Mouse (Mus musculus): Measurements from ENCODE around the gene Hoxa7.

Hoxa7 gene

DNA sequence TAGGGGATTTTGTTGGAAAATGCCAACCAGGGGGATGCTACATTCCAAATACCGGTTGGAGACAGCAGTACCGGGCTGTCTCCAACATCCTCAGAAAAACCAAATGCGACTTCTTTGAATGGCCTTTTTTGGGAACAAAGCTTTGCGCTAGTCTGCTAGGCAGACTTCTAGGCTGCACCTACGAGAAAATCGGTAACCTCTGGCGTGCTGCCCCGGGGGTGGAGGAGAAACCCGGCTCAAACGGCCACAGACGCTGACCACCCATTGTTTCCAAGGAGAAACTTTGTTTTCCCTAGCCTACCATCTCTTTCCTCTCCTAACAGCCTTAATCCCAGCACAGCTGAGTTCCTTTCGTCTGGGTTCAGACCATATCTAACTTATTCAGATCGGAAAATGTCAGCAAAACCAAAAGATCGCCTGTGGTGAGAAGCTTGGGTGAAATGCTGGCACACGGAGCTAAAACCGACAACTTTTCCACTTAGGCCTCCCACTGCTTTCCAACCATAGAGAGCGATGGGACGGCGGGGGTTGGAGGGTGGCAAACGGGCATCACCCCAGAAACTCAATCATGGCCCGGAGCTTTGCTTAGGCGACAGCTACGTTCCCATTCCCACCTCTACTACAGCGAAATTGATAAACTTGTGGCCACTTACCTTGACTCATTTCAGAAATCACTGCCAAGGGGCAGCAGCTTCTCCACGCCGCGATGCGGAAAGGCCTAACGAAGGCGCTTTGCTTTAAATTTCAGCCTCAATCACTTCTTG is 18.2 kb upstream of the Hoxa7 start:
- DNase-seq (ENCODE audit: low read depth): no peak

DNA sequence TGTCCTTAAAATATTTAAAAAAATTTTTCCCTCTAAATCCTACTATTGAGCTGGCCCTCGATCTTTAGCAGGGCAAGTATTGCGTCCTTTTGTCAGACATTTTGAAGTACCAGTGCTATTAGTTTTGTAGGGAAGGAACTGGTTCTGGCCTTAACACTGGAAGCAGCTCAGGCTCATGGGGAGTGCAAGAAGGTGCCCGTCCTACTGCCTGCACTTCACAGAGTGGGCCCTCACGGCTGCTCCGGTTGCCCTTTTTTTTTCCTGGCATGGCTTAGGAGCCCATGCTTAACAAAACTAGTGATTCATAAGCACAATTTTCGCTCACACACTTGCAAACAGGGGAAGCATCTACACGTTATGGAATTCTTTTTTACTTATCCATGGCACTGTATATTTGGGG is 17.3 kb upstream of the Hoxa7 start:
- DNase-seq (ENCODE audit: low read depth): no peak

DNA sequence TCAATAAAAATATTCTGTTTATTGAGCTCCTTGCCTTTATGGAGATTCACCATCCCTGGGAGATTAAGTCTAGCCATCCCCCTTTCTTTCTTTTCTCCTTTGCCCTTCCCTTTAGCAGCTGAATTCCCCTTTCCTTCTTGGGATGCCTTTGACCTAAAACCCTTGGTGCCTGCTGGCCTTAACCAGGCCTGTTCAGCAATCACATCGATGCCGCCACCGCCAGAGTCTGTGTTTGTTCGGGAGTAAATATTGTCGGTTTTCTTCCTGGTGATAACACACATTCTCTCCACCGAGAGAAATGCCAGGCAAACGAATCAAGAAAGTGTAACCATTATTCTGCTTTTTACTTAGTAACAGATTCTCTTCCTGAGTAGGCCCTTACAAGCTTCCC is 16.5 kb upstream of the Hoxa7 start:
- no peak for DNase-seq (ENCODE audit: low read depth)

DNA sequence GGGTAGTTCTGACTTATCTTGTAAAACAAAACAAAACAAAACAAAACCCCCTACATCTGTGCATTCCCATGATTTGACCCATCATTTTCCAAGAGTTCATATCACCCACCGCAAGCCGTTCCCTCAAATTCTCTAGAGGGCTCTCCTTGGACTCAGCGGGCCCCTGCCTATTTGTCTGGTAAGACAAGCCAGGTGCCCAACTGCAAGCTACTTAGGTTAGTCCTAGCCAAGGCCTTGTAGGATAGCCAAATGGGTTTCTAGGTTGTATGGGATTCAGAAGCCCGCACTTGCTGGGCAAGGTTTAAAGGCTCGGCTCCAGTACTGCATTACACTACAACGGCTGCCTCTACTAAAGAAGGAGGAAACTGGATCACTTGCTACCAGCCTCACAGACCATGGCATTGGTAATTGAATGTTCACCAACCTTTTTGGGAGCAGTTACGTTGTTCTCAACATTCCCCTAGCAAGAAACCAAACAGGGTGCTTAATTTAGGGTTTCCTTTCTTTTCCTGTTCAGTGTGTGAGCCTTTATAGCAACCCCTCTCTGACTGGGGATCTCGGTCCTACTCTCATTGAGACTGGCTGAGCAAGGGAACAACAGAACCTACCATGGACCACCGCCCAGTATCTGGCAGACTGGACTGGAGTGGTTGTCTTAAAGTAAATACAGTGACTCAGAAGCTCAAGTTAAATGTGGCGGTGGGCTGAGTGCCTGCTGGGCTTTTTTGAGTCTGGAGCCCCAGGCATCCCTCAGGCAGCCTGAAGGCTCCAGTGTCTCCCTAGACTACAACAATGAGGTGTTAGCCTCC is 15.9 kb upstream of the Hoxa7 start:
- DNase-seq (ENCODE audit: low read depth): no peak

DNA sequence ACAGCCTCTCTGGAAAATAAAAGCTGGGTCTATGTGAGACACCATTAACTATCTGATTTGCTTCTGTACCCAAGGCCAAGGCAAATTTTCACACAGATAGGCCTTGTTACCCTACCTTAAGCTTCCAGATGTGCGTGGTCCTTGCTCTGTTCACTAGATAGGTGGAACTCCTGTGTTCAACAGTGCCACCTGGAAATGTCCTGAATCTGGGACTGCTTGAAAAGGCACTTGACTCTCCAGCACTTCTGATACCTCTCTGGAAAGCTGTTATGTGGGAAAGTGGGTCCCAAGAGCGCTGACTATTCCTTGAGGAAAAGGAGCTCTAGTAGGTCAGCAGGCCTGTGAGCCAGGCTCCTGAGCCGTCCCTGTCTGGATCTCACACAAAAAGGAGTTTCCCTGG is 15.2 kb upstream of the Hoxa7 start:
- DNase-seq (ENCODE audit: low read depth): no peak

DNA sequence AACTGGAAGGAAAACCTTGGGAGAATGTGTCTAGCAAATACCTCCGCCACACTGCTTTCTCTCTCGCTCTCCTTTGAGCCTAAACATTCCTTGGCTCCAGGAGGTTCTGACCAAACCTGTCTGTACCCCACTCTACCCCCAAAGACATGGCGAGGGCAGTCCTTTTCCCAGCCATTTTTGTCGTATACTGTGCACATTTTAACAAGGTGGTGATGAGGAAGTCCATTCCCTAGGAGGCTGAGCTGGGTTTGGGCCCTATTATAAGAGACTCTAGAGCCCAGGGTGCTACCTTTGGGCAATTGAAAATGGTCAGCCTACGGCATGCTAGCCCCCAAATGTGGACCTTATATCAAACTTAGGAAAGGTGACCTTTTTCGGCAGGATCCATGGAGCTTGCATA is 14.2 kb upstream of the Hoxa7 start:
- no peak for DNase-seq (ENCODE audit: low read depth)

DNA sequence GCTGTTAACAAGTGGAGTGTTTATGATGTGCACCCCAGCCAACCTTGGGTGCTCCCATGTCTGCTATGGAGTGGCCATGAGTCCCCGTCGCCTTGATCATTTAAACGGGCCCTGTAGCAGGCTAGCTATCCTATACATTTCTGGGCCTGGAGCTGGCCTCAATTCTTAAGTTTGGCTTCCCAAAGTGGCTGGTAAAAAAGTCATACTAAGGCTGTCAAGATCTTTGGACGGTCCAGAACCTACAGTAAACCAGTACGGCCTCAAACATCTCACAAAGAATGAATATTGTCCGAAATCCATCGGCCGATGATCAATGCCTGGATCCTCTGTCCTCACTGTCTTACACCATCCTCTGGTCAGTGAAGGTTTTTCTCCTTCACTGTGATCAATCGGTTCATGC is 13.6 kb upstream of the Hoxa7 start:
- no peak for DNase-seq (ENCODE audit: low read depth)

DNA sequence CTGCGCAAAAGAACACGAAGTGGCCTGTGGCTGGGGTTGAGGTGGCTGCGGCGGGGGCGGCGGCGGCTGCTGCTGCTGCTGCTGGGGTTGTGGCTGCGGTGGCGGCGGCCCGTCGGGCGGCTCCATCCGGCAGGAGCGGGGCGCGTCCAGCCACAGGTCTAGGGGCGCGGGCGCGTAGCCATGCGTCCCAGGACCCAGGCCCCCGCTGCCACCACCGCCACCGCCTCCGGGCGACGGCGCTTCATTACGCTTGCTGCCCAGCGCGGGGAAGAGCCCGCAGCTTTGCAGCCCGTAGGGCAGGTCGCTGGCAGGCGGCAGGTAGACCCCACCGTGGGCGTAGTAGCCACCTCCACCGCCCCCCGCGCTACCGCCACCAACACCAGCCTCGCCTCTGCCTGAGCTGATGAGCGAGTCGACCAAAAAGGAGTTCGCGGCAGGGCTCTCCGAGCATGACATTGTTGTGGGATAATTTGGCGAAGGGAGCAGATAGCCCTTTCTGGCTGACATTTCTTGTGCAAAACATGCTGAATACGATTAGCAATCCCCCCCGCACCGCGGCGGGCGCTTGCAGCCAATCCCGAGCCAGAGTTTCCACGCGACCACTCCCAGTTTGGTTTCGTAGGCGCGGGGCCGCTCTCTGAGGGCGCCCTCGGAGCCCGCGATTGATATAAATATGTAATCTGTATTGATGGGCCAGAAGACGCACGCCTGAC is 12.9 kb upstream of the Hoxa7 start:
- DNase-seq (ENCODE audit: low read depth): no peak

DNA sequence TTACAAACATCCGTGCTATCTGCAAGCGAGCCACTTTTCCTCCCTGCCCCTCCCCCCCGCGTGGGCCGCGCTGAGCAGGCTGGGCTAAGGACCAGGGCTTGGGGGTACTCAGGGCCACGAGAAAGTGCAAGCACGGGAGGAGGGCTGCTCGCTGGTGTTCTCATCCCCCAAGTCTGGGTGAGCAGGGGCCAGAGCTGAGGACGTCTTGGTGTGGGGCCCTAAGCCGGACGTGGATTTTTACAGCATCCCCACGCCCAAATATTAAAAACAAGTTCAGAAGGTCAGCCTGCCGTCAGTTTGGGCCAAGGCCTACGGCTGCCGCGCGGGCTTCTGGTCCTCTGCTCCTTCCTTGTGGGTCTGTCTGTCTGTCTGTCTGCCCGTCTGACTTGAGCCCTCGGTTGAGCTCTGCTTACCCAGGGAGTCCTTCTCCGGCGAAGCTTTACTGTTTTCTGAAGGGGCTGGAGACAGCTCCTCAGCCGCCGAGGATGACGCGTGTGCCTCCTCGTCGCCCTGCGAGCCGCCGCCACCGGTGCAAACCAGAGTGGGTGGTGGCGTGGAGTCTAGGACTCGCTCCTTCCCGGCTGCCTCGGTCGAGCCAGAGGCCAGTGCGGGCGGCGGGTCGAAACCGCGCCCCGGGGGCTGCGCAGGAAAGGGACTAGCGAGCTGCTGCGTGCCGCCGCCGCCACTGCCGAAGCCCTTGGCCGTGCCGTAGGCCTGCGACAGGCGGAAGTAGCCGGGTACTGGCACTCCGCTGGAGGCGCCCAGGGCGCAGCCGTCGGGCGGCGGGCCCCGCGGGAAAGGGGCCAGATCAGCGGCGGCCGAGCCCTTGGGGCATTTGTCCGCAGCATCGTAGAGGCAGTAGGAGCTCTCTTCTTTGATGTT is 12.1 kb upstream of the Hoxa7 start:
- DNase-seq (ENCODE audit: low read depth): no peak

DNA sequence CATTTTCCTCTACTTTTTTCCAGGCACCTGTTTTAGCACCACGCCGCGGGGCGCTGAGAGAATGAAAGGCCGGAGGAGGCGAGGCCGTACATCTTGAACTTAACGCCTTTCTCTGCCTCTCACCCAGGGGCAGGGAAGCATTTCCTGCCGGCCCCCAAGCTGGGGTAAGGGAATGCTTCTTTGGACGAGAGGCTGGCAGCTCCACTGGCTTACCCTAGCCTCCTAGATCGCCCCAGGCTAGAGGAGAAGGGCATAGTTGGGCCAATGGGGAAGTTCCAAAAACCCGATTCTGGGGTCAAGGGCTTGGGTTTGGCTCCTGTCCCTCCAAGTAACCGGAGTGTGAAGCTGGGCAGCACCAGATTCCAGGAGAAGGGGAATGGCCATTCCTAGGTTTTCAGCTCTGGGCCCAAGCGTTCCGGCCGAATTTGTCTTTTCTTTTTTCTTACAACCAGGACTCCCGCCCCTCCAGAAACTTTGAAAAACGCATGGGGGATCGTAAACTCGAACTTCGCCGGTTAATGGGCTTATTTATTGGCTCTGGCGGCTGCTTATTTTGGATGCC is 11.4 kb upstream of the Hoxa7 start:
- DNase-seq (ENCODE audit: low read depth): no peak

DNA sequence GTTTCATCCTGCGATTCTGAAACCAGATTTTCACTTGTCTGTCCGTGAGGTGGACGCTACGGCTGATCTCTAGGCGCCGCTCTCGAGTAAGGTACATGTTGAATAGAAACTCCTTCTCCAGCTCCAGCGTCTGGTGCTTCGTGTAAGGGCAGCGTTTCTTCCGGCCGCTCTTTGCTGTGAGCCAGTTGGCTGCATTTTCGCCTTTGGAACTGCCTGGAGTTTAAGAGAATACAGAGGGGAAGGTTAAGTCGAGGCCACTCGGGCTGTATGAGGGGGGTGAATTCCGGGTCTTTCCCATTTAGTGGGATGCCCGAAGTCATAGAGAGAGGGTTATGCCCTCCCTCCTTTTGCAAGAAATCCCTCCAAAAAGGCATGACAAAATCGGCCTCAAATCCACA is 10.9 kb upstream of the Hoxa7 start:
- DNase-seq (ENCODE audit: low read depth): no peak

DNA sequence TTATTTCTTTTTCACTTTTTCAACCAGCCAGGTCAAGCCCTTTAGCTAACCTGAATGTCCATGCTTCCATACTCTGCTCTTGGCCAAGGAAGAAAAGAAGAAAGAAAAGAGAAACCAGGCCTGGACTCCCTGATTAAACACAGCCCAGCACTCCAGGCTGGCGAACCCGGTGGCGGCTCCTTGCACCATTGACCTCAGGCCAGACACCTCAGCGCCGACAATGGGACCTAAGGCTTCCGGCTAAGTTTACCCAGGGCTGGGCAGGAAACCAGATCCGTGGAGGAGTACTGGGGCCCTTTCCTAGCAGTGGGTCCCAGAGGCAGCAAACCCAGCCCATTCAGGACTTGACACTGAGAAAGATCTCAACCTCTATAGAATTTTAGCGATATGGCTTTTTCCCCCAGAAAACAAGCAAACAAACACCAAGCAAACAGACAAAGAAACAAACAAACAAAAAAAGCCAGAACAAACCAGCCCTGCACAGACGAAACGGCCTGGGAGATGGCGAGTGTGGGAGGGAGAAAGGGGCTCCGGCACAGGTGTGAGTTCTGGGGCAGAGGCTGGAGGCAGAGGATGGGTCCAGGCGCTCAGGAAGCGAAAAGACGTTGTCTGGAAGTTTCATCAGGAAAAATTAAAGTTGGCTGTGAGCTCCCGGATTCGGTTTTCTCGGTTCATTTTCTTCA is 10.4 kb upstream of the Hoxa7 start:
- no peak for DNase-seq (ENCODE audit: low read depth)

DNA sequence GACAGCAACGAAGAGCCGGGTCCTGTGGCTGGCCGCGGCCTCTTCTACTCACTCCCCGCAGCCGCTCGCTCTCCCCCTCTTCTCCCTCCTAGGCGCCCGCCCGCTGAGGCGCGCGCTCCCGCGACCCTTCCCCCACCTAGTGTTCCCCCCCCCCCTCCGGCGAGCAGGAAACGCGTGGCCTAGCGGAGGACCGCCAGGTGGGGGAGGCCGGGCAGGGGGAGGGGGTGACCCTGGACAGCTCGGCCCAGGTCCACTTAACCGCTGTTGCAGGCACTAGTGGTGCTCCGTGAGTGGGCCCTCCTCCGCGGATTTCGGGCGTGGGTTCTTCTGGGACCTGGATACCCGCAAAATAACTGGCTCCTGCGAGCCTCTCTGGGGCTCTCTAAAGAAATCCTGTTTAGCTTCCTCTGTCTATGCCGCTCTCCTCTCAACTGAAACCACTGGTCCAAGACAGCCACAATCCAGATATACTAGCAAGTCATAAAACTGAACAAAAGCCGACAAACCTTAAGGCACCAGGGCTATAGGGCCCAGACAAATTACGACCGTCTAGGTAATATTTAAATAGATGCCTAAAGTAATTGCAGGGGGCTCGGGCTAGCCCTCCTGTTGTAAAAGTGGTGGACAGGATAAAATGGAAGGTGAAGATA is 9.0 kb upstream of the Hoxa7 start, which contains the start of gene Hoxa9:
Hoxa9 (minus strand) TSS at position 574 of the 650 bp plus-strand sequence.
- no peak for DNase-seq (ENCODE audit: low read depth)

DNA sequence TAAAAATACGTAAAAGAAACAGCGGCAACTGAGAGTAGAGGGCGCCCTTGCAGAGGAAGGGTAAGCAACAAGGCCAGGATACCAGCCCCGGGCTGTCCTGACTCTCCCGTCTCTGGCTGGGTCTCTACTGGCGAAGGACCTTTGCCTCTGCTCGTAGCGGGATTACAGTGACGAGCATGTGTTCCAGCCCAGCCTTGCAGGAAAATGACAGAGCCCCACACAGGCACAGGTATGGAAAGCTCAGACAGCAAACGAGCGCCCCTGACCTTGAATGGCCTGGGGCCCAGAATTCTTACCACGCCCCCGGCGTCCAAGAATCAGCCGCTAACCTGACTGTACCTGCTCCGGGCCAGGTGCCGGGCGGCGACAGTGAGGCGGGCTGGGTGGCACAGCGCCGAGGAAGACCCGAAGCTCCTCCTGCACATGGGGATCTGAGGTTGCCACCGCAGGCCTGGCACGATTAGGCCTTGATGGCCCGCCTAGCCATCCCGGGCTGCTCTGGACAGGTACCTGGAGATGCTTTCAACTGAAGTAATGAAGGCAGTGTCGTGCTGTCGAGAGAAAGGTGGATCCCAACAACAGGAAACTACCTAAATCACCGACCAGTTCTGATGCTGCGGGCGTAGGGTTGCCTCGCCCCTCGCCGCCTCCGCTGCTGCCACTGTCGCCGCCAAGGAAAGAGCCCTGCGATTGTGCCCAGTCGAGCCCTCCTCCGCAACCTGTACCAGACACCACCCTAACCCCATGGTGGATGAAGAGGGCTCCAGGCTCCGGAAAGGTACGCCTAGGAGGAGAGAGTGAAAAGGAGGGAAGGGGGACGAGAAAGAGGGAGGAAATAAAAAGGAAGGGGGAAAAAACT is 8.1 kb upstream of the Hoxa7 start:
- no peak for DNase-seq (ENCODE audit: low read depth)

DNA sequence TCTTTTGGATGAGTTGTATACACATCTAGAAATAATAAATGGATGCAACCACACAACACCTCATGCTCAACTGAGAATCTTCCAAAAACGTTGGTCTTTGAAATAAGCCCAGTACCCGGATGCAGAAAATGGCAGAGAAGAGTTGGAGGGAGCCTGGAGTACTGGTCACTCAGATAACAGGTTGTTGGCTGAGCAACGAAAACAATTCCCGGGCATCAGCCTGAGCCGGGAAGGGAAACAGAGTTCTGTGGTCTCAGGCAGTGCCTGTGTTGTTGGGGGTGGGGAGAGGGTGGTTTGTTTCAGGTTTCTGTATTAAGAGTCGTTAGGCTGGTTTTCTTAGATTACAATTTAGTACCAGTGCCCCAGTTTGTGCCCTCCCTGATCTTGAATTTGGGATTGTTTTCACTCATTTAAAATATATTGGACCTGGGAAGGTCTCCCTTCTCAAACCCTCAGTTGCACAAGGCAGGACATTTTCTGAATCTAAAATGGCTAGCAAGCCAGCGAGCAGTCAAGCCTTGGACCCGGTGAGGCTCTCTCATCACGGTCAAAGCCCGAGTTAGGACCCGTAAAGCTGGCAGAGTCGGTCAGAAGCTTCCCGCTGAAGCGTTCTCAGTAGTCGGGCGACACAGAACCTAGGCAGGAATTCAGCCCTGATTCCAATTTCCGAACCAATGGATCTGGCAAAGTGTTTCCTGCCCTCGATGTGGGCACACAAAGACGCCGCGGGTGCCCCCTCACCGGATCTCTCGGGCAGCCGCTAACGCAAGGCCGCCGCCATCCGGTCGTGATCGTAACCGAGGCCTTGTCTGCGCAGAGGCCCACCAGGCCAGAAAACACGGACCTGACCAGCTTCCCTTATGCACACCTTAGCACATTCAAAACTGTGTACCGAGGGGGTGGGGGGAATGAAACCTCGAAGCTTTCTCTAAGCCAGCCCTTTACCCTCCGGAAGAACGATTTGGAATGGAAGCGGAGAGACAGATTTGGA is 7.1 kb upstream of the Hoxa7 start:
- no peak for DNase-seq (ENCODE audit: low read depth)

DNA sequence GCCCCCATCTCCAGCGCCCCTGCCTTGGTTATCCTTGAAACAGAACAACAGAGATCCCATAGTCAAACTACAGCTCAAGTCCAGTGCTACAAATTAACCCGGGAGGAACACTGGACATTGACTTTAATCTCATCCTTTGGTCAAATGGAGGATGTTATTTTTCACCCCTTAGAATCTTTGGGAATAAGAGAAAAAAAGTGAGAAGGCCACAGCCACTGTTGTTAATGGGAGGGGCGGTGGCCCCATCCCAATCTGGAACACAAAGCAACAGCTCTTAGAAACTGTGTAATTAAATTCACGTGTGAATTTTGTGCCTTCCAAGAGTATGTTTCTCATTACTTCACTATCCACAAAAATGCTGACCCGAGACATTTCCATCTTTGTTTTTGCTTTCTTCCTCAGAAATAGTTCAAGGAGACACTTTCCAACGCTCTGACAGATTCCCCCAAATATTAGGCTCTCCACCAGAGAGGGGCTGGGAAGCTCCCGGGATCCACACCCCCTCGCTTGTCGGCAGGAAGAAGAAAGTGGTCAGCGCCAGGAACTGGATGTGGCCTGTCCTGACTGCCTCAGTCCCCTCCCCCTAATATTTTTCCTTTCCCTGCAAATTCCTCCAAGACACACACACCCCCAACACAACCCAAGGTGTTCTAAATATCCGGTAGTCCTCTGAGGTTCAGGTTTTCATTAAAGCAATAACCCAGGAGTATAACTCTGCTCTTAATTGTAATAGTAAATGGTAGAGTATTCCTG is 6.0 kb upstream of the Hoxa7 start:
- DNase-seq (ENCODE audit: low read depth): no peak

DNA sequence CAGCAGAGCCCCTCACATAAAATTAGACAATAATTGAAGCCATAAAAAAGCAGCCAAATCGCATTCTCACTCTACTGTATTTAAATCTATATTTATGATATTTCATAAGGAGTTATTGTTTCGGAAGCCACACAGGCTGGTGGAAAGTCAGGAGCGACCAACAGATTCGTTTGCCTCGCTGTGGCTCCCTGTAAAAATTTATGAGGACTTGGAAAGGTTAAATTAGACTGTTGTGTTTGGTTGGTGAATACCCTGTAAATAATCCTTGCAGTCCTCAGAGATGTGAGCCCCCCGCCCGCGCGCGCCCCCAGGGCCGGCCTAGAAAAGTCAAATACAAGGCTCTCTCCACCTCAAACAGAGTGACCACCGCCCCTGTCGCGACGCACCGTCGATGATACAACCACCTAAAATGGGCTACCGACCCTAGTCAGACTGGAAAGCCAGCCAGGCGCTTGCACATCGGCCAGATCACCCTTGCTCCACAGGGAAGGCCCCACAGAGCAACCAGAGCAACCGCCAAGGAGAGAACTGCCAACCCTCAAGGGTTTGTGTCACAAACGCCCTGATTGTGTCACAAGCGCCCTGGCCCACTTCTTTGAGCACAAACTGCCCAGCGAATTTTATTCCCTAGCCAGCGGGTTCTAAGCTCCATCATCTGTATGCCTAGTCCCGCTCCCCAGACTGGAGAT is 5.1 kb upstream of the Hoxa7 start:
- no peak for DNase-seq (ENCODE audit: low read depth)

All from induced T-regulatory cell, adult 2 months (primary cell).